Mouse (Mus musculus) bone marrow macrophage, adult 2 months (primary cell): ENCODE measurements at regions not wholly inside any gene's neighbourhood (a gene's known extent, or its start where the extent isn't known, plus 50 kb on each side); places are given as distances from the start of the nearest gene placed in this dataset.

Experiments used
- CTCF ChIP-seq: IDR thresholded peaks from 2 replicates; pipeline ENCODE4 v1.5.1; 2012; ENCODE audit warnings: low read depth, mild to moderate bottlenecking, low read length, moderate library complexity
- POLR2A ChIP-seq: IDR thresholded peaks from 2 replicates; pipeline ENCODE4 v1.6.1; 2012; ENCODE audit warnings: mild to moderate bottlenecking, low read depth, low read length, borderline replicate concordance

GRCm38 (mm10) chr2:168380606-168381005, 99.1 kb upstream of the Kcng1 start:
- TF ChIP-seq CTCF (no peak), POLR2A (no peak)
